Mouse (Mus musculus) C2C12 (cell line): Measurements from ENCODE around the gene Gm28308. TPM values are rescaled to one million over a fixed set of nuclear protein-coding genes. Genes with fewer than 3 reads are reported as not detected.
A peak's percentile ranks its signal among the peaks of the same experiment; 100 is the strongest.

Source experiments
- H3K27me3 ChIP-seq: one replicate; pipeline ENCODE4 v1.6.1; 2011; ENCODE audit not compliant: control insufficient read depth, insufficient read depth, insufficient read length
- H3K36me3 ChIP-seq: one replicate; pipeline ENCODE4 v1.6.1; 2011; ENCODE audit not compliant: control insufficient read depth, insufficient read depth
- H3K4me3 ChIP-seq: one replicate; pipeline ENCODE4 v1.5.1; 2011; ENCODE audit warnings: mild to moderate bottlenecking, control low read depth; ENCODE audit not compliant: poor library complexity, insufficient read depth, severe bottlenecking
- H3K79me2 ChIP-seq: one replicate; pipeline ENCODE4 v1.6.1; 2011; ENCODE audit not compliant: control insufficient read depth, insufficient read depth
- H3K79me3 ChIP-seq: one replicate; pipeline ENCODE4 v1.6.1; 2011; ENCODE audit warnings: low read depth, control low read depth
- H3ac ChIP-seq: one replicate; pipeline ENCODE3; 2011; ENCODE audit warnings: low read depth; ENCODE audit not compliant: control insufficient read depth, insufficient read length
- CEBPB ChIP-seq: IDR thresholded peaks from one replicate; pipeline ENCODE4 v1.6.1; 2011; ENCODE audit warnings: low read depth, mild to moderate bottlenecking, control low read depth, moderate library complexity
- CTCF ChIP-seq: IDR thresholded peaks from one replicate; pipeline ENCODE4 v1.5.1; 2011; ENCODE audit not compliant: control insufficient read depth, insufficient read depth, insufficient read length
- FOSL1 ChIP-seq: IDR thresholded peaks from one replicate; pipeline ENCODE4 v1.8.0; 2011; ENCODE audit warnings: mild to moderate bottlenecking, low read length; ENCODE audit not compliant: poor library complexity, insufficient read depth, severe bottlenecking
- MAX ChIP-seq: IDR thresholded peaks from one replicate; pipeline ENCODE4 v1.6.1; 2011; ENCODE audit warnings: mild to moderate bottlenecking, control low read depth
- MYOD1 ChIP-seq: IDR thresholded peaks from one replicate; pipeline ENCODE4 v1.6.1; 2011; ENCODE audit warnings: low read depth; ENCODE audit not compliant: control insufficient read depth, insufficient read length
- MYOG ChIP-seq: IDR thresholded peaks from one replicate; pipeline ENCODE4 v1.6.1; 2011; ENCODE audit not compliant: control insufficient read depth, insufficient read length; ENCODE audit errors: extremely low read depth
- USF1 ChIP-seq: IDR thresholded peaks from one replicate; pipeline ENCODE4 v1.6.1; 2011; ENCODE audit warnings: low read depth, mild to moderate bottlenecking, control low read depth, moderate library complexity
- polyA plus RNA-seq: library from polyadenylated mRNA; unstranded; fragments of >200 nt; fragmentation: generic; extraction: Trizol; gene quantifications from one replicate; pipeline ENCODE4 v1.2.1, GENCODE M21; 2012; ENCODE audit warnings: missing spikeins

The Gm28308 gene
- polyA plus RNA-seq, 1 experiment, result 0.75 TPM

DNA sequence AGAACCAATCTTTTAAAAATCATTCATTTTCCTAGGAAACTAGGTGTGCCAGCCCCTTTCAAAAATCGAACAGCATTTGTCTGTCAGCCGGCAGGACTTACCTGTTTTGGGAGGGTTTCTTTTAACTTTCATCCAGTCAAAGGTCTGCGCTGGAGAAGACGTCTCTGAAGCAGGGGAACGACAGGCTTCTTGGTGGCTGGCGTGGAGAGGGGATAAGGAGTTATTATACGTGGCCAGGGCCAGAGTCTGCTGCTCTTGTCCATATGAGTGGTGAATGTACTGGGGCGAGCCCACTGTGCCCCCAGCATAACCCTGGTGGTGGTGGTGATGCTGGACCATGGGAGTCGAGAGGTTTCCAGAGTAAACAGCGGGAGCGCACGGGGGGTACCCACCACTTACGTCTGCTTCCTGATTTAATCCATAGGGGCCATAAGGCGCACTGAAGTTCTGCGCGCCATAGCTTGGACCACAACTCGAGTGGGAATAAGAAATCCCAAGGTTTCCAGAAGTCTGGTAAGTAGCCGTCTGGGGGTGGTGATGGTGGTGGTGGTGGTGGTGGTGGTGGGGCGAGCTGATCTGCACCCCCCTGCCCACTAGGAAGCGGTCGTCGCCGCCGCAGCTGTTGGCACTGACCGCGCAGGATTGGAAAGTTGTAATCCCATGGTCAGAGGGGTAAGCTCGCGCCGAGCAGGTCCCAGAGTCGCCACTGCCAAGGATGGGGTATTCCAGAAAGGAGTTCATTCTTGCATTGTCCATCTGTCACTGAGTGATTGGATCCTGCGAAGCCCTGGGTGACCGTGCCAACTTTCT, 55.5 kb downstream of the Gm28308 start:
- Histone ChIP-seq H3K27me3 (no peaks in the 10 kb centered on the region), H3K4me3 (peak overlapping the region; percentile 78), H3K79me2 (peaks cover 38% of the 10 kb centered on the region), H3K79me3 (peaks cover 15% of the 10 kb centered on the region), H3ac (peak overlapping the region; percentile 10), H3K36me3 (peaks cover 10% of the 10 kb centered on the region)
- TF ChIP-seq CEBPB, result no peak
- TF ChIP-seq CTCF, result no peak
- no peak for TF ChIP-seq MYOG
- TF ChIP-seq FOSL1, result no peak

DNA sequence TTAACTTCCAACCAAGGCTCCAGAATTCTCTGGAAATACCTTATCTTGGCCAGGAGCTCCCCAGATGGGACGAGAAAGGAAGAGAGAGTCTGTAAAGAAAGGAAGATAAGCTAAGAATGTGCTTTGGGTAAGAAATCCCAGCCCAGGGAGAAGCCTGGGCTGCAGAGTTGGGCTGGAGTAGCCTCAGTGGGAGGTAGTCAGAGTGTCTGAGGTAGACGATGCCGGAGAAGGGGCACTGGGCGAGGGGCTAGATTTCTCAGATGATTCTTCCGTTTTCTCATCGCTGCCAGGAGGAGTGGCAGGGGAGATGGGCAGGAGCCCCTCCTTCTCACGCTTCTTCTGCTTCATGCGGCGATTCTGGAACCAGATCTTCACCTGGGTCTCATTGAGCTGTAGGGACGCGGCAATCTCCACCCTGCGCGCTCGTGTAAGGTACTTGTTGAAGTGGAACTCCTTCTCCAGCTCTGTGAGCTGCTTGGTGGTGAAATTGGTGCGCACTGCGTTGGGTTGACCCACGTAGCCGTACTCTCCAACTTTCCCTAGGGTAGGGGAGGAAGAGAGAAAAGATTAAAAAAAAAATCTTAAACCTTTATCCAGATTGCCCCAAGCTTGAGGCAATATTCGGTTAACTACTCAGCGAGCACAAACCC, 56.5 kb downstream of the Gm28308 start:
- TF ChIP-seq MAX (no peak), MYOG (no peak), USF1 (no peak), CTCF (no peak), FOSL1 (no peak), MYOD1 (no peak), CEBPB (no peak)
- Histone ChIP-seq H3K36me3 (peaks cover under 1% of the 10 kb centered on the region), H3ac (no peak overlapping the region), H3K79me2 (peaks cover 29% of the 10 kb centered on the region), H3K79me3 (peaks cover 11% of the 10 kb centered on the region), H3K4me3 (no peak overlapping the region), H3K27me3 (no peaks in the 10 kb centered on the region)

GRCm38 (mm10) chr6:52155471-52155870, 57.7 kb downstream of the Gm28308 start:
- TF ChIP-seq USF1 (no peak), MAX (no peak), MYOD1 (no peak), MYOG (no peak), CEBPB (no peak), FOSL1 (no peak), CTCF (no peak)
- no peak overlapping the region for H3K4me3 ChIP-seq
- no peaks in the 10 kb centered on the region for H3K27me3 ChIP-seq
- no peak overlapping the region for H3ac ChIP-seq
- H3K79me2 ChIP-seq, result peaks cover 19% of the 10 kb centered on the region
- H3K79me3 ChIP-seq, result peaks cover 8% of the 10 kb centered on the region
- H3K36me3 ChIP-seq, result no peaks in the 10 kb centered on the region

- TF ChIP-seq MAX (no peak), CEBPB (no peak), CTCF (no peak), USF1 (no peak), FOSL1 (no peak), MYOG (no peak), MYOD1 (no peak)
These were observed 59.1 kb downstream of the Gm28308 start for GRCm38 (mm10) chr6:52154044-52154443.

DNA sequence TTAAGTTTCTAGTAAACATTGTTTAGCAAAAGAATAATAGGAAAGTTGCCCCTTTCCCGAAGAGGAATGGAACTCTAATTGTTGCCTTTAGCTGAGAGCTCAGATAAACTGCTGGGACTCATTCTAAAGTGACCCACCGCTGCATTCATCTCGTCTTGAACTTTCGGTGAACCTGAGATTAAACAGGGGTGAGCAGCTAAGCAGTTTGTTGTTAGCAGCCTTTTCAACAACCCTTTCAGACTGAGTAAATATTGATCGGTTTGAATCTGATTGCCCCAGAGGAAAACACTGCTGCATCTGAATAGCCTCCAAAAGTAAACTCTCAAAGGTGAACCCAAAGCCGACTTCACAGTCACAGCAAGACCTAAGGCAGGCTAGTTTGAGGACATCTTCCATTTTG, 59.9 kb downstream of the Gm28308 start:
- Histone ChIP-seq H3K36me3 (no peaks in the 10 kb centered on the region), H3K79me2 (no peaks in the 10 kb centered on the region), H3K4me3 (no peak overlapping the region), H3ac (no peak overlapping the region), H3K79me3 (no peaks in the 10 kb centered on the region), H3K27me3 (no peaks in the 10 kb centered on the region)
- TF ChIP-seq CEBPB (no peak), MAX (no peak), FOSL1 (no peak), MYOG (no peak), MYOD1 (no peak), USF1 (no peak), CTCF (no peak)

More at GRCm38 (mm10) chr6:52154044-52154443, 59.1 kb downstream of the Gm28308 start:
- H3K27me3 ChIP-seq, result no peaks in the 10 kb centered on the region
- H3K36me3 ChIP-seq, result no peaks in the 10 kb centered on the region
- H3K79me3 ChIP-seq, result peaks cover under 1% of the 10 kb centered on the region
- no peak overlapping the region for H3K4me3 ChIP-seq
- peaks cover 6% of the 10 kb centered on the region for H3K79me2 ChIP-seq
- H3ac ChIP-seq, result no peak overlapping the region
